Mouse (Mus musculus) hindbrain, embryonic 13.5 days (tissue): Measurements from ENCODE around the gene Tgtp1. TPM values are rescaled to one million over a fixed set of nuclear protein-coding genes. Genes with fewer than 3 reads are reported as not detected.
"Not testable (repeated sequence)": the region's sequence is repeated elsewhere in the genome, so short reads cannot be mapped to it uniquely, and the experiment has no call there.

Source experiments
- ATAC-seq: fragments of 200-750 bp; cut with Nextera tagmentation; 2 replicates; pipeline ENCODE4 v1.8.0; 2017; ENCODE audit warnings: moderate TSS enrichment; ENCODE audit not compliant: low FRiP score
- H3K27ac ChIP-seq: fragments of 300-500 bp; sonication (generic); 2 replicates; pipeline ENCODE4 v1.5.1; 2015; ENCODE audit warnings: inconsistent platforms, mild to moderate bottlenecking, moderate library complexity
- H3K27me3 ChIP-seq: fragments of 300-500 bp; sonication (generic); 2 replicates; pipeline ENCODE4 v1.6.1; 2015; ENCODE audit warnings: mild to moderate bottlenecking, inconsistent platforms
- H3K36me3 ChIP-seq: fragments of 300-500 bp; sonication (generic); 2 replicates; pipeline ENCODE4 v1.6.1; 2015; ENCODE audit warnings: mild to moderate bottlenecking, inconsistent platforms
- H3K4me1 ChIP-seq: fragments of 300-500 bp; sonication (generic); replicated peaks from 2 replicates; pipeline ENCODE4 v1.6.1; 2015; ENCODE audit warnings: inconsistent platforms
- H3K4me2 ChIP-seq: fragments of 300-500 bp; sonication (generic); 2 replicates; pipeline ENCODE4 v1.6.1; 2015; ENCODE audit warnings: inconsistent platforms, mild to moderate bottlenecking, moderate library complexity
- H3K4me3 ChIP-seq: fragments of 300-500 bp; sonication (generic); 2 replicates; pipeline ENCODE4 v1.5.1; 2015; ENCODE audit warnings: mild to moderate bottlenecking, inconsistent platforms
- H3K9ac ChIP-seq: fragments of 300-500 bp; sonication (generic); 2 replicates; pipeline ENCODE4 v1.6.1; 2015; ENCODE audit warnings: mild to moderate bottlenecking, inconsistent platforms
- H3K9me3 ChIP-seq: fragments of 300-500 bp; sonication (generic); 2 replicates; pipeline ENCODE4 v1.6.1; 2016; ENCODE audit warnings: inconsistent platforms
- WGBS: fragments of 180-500 bp; shearing (Covaris S2); methylation state at CpG from one replicate; pipeline ENCODE4 v1.1.7; 2015; 5-methylcytosine and 5-hydroxymethylcytosine counted together
- polyA plus RNA-seq: library from polyadenylated mRNA; unstranded; fragments of >200 nt; fragmentation: Nextera tagmentation; extraction: Ambion mirVana; gene quantifications from 2 replicates; pipeline ENCODE4 v1.2.1, GENCODE M21; 2015

Gene Tgtp1
- polyA plus RNA-seq, 1 experiment from 2014 or later, result 0.08 TPM

DNA sequence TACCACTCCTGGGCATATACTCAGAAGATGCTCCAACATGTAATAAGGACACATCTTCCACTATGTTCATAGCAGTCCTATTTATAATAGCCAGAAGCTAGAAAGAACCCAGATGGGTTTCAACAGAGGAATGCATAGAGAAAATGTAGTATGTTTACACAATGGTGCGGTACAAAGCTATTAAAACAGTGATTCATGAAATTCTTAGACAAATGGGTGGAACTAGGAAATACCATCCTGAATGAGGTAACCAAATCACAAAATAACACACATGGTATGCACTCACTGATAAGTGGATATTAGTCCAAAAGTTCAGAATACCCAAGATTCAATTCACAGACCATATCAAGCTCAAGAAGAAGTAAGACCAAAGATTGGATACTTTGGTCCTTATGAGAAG is 19.3 kb downstream of the Tgtp1 start:
- not testable (repeated sequence) for H3K4me3 ChIP-seq, ATAC-seq, H3K4me2 ChIP-seq, H3K36me3 ChIP-seq, H3K27me3 ChIP-seq, H3K9me3 ChIP-seq, H3K4me1 ChIP-seq, H3K9ac ChIP-seq, H3K27ac ChIP-seq
- WGBS, result no CpG with 5 or more reads among the region's 1 CpGs

GRCm38 (mm10) chr11:48946090-48946489 is 47.9 kb downstream of the Tgtp1 start, which contains the start of gene Psme2b:
Gene Psme2b (minus strand): TSS chr11:48946190.
- H3K9me3 ChIP-seq, H3K9ac ChIP-seq, H3K4me3 ChIP-seq, H3K36me3 ChIP-seq, ATAC-seq, H3K27me3 ChIP-seq, H3K27ac ChIP-seq, H3K4me2 ChIP-seq, H3K4me1 ChIP-seq: not testable (repeated sequence)
- WGBS, result 97% methylated on average over 6 of the region's 6 CpGs

DNA sequence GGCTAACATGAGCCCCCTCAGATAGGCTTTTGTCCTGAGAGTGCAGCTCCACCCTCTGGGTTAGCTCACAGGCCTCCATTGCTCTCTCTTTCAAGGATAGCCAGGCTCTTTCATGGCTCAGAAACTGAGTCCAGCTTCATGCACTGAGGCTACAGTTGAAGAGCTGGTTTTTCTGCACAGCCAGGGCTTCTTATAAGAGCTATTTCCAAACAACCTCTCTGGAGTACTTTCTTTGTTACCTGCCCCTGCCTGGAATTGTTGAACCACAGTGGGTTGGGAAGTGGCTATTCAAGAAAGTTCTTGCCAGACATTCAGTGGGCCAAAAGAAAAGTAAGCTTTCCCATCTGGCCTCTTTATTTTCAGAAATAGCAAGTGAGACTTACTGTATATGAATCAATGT is 54.7 kb downstream of the Tgtp1 start:
- H3K27me3 ChIP-seq, H3K36me3 ChIP-seq, H3K9me3 ChIP-seq, ATAC-seq, H3K4me1 ChIP-seq, H3K27ac ChIP-seq, H3K9ac ChIP-seq, H3K4me2 ChIP-seq, H3K4me3 ChIP-seq: not testable (repeated sequence)

Other genes with a start within 250 kb of the Tgtp1 start
- 444 and 448 TPM in 2 replicates for gene Rack1, start 193.8 kb downstream of the Tgtp1 start, polyA plus RNA-seq
- 7.5 TPM in 2 replicates for gene Trim41, start 176.8 kb downstream of the Tgtp1 start, polyA plus RNA-seq
- gene Trim7, start 168.0 kb downstream of the Tgtp1 start, polyA plus RNA-seq, result 1.0 and 2.8 TPM in 2 replicates
- 2.8 and 4.4 TPM in 2 replicates for gene Gm12184, start 167.5 kb downstream of the Tgtp1 start, polyA plus RNA-seq
- gene Irgm1, start 122.5 kb downstream of the Tgtp1 start, polyA plus RNA-seq, result 2.7 and 2.8 TPM in 2 replicates
- 0.13 and 0.16 TPM in 2 replicates for gene Gm5431, start 92.0 kb downstream of the Tgtp1 start, polyA plus RNA-seq
- 1.9 and 2.2 TPM in 2 replicates for gene Psme2b, start 48.0 kb downstream of the Tgtp1 start, polyA plus RNA-seq
- gene Olfr56, start 15.3 kb downstream of the Tgtp1 start, polyA plus RNA-seq, result not detected in 2 replicates
- 0.16 and 0.31 TPM in 2 replicates for gene 9930111J21Rik1, start 14.8 kb downstream of the Tgtp1 start, polyA plus RNA-seq
- gene Gm12185, start 1.9 kb downstream of the Tgtp1 start, polyA plus RNA-seq, result not detected in 2 replicates
- gene 9930111J21Rik2, start 57.1 kb upstream of the Tgtp1 start, polyA plus RNA-seq, result 0.25 and 0.28 TPM in 2 replicates
- gene Tgtp2, start 70.0 kb upstream of the Tgtp1 start, polyA plus RNA-seq, result not detected in 2 replicates
- 0.66 and 0.98 TPM in 2 replicates for gene Ifi47, start 82.4 kb upstream of the Tgtp1 start, polyA plus RNA-seq
- gene Olfr1396, start 120.7 kb upstream of the Tgtp1 start, polyA plus RNA-seq, result not detected in 2 replicates
- not detected in 2 replicates for gene Olfr1395, start 148.1 kb upstream of the Tgtp1 start, polyA plus RNA-seq
- not detected in 2 replicates for gene Olfr1394, start 160.2 kb upstream of the Tgtp1 start, polyA plus RNA-seq
- gene Btnl9, start 193.0 kb upstream of the Tgtp1 start, polyA plus RNA-seq, result 0.05 and 0.10 TPM in 2 replicates
- gene Zfp62, start 209.1 kb upstream of the Tgtp1 start, polyA plus RNA-seq, result 53.4 and 54.6 TPM in 2 replicates